Mouse (Mus musculus) liver, embryonic 15.5 days (tissue): ENCODE measurements around the gene Gm13769. TPM values are rescaled to one million over a fixed set of nuclear protein-coding genes. Genes with fewer than 3 reads are reported as not detected.
"Not testable (repeated sequence)": the region's sequence is repeated elsewhere in the genome, so short reads cannot be mapped to it uniquely, and the experiment has no call there.

Experiments used
- ATAC-seq: fragments of 200-750 bp; cut with Nextera tagmentation; 2 replicates; pipeline ENCODE4 v1.8.0; 2017; ENCODE audit warnings: moderate number of reproducible peaks, mild to moderate bottlenecking, moderate library complexity; ENCODE audit not compliant: insufficient read depth
- H3K27ac ChIP-seq: fragments of 300-500 bp; sonication (generic); replicated peaks from 2 replicates; pipeline ENCODE4 v1.5.1; 2015; ENCODE audit warnings: mild to moderate bottlenecking, inconsistent platforms
- H3K27me3 ChIP-seq: fragments of 300-500 bp; sonication (generic); 2 replicates; pipeline ENCODE4 v1.6.1; 2015; ENCODE audit warnings: mild to moderate bottlenecking, inconsistent platforms
- H3K36me3 ChIP-seq: fragments of 300-500 bp; sonication (generic); replicated peaks from 2 replicates; pipeline ENCODE4 v1.6.1; 2015; ENCODE audit warnings: moderate library complexity, mild to moderate bottlenecking, inconsistent platforms
- H3K4me1 ChIP-seq: fragments of 300-500 bp; sonication (generic); replicated peaks from 2 replicates; pipeline ENCODE4 v1.6.1; 2015; ENCODE audit warnings: inconsistent platforms
- H3K4me2 ChIP-seq: fragments of 300-500 bp; sonication (generic); 2 replicates; pipeline ENCODE4 v1.6.1; 2015; ENCODE audit warnings: moderate library complexity, mild to moderate bottlenecking, inconsistent platforms
- H3K4me3 ChIP-seq: fragments of 300-500 bp; sonication (generic); replicated peaks from 2 replicates; pipeline ENCODE4 v1.5.1; 2015; ENCODE audit warnings: mild to moderate bottlenecking, inconsistent platforms
- H3K9ac ChIP-seq: fragments of 300-500 bp; sonication (generic); 2 replicates; pipeline ENCODE4 v1.6.1; 2015; ENCODE audit warnings: moderate library complexity, mild to moderate bottlenecking, inconsistent platforms
- H3K9me3 ChIP-seq: fragments of 300-500 bp; sonication (generic); replicated peaks from 2 replicates; pipeline ENCODE4 v1.6.1; 2016; ENCODE audit warnings: inconsistent platforms
- WGBS: fragments of 180-500 bp; shearing (Covaris S2); methylation state at CpG from one replicate; pipeline ENCODE4 v1.1.7; 2015; ENCODE audit warnings: mixed read lengths; ENCODE audit not compliant: insufficient replicate concordance; 5-methylcytosine and 5-hydroxymethylcytosine counted together
- polyA plus RNA-seq: library from polyadenylated mRNA; unstranded; fragments of >200 nt; fragmentation: Nextera tagmentation; extraction: Ambion mirVana; gene quantifications from 2 replicates; pipeline ENCODE4 v1.2.1, GENCODE M21; 2015

Gene Gm13769
- not detected in 2 replicates for polyA plus RNA-seq

DNA sequence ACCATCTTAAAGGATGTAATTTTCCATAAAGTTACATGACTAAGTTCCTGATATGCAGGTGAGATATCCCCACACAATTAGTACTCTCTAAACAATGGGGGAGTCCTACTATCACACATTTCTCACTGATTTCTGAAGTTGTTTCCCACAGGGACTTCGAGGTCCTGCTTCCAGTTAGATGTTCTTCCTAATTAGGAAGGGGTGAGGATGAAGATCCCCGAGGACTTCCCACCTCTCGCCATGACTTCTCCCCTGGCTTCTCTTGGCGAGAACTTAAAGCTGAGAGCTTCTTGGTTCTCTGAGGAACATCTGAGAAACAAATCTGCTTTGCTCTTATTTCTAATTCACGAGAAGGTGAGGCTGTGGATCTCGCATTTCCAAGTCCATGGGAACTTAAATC, at the start of gene Gm13769:
Gene Gm13769, plus strand, starts transcription at position 301 of the 400 bp plus-strand sequence.
- H3K4me1 ChIP-seq, H3K4me3 ChIP-seq, H3K9ac ChIP-seq, H3K27ac ChIP-seq, ATAC-seq, H3K4me2 ChIP-seq, H3K9me3 ChIP-seq, H3K36me3 ChIP-seq, H3K27me3 ChIP-seq: not testable (repeated sequence)
- WGBS, result no CpG with 5 or more reads among the region's 6 CpGs

DNA sequence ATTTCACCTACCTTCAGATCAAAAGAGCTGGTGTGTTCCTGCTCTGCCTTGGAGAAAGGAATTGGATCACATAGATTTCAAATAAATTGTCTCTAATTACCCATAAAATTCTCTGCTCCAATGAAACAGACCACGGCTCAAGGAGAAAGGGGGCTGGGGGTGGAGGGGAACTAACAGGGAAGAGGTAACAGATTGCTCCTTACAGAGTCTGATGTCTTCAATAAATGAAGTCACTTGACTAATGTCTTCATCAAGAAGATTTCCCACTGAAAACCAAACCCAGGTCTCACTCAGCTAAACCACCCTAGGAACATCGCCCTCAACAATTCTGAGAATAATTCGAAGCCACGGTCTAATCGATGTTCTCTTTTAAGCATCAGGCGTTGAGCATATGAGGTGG, 29.3 kb upstream of the Gm13769 start, which contains the start of gene Olfr1272:
Gene Olfr1272, minus strand, starts transcription at position 101 of the 400 bp plus-strand sequence.
- Histone ChIP-seq H3K4me3 (no peak within 1 kb of the TSS), H3K9ac (no peak within 1 kb of the TSS), H3K4me2 (no peak within 1 kb of the TSS), H3K27me3 (no peaks in the 10 kb centered on the region), H3K4me1 (no peaks in the 10 kb centered on the region), H3K27ac (no peak within 1 kb of the TSS), H3K36me3 (no peaks in the 10 kb centered on the region), H3K9me3 (no peaks in the 10 kb centered on the region)
- 69% methylated on average over 6 of the region's 6 CpGs for WGBS
- ATAC-seq, result no peak

DNA sequence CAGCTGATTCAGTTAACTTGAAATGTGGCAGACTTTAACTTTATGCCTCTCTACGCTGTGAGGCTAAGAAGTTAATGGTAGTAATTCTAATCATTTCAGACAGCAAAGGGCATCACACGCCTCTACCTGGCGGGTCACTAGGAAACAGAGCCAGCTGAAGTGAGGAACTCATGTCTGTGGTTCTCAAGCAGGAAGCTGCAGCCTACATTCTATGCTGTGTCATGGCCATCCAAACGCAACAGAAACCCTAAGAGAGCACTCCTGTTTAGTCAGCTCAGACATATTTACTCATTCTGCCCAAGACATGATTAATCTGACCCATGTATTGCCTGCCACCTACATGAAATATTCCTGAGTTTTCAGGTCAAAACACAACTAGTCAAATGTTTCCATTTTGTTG, 24.7 kb downstream of the Gm13769 start:
- not testable (repeated sequence) for H3K9me3 ChIP-seq, H3K27me3 ChIP-seq, ATAC-seq, H3K9ac ChIP-seq, H3K27ac ChIP-seq, H3K4me2 ChIP-seq, H3K36me3 ChIP-seq, H3K4me3 ChIP-seq, H3K4me1 ChIP-seq
- no CpG with 5 or more reads among the region's 4 CpGs for WGBS

DNA sequence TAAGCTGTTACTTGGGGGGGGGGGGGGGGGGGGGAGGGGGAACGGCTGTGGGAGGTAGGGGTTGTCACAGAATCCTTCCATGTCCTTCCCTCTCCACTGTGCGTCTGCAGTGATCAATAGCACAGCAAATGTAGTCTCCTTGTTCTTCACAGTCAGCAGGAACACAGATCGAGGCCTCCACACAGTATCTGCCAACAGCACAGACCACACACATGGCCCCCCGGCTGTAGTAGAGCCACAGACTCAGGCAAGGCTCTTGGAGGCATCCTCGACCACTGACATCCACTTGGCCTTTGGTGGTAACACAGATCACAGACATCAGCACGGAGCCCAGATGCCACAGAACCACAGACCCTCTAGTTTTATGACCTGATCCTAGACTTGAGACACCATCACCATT, 29.0 kb downstream of the Gm13769 start:
- no CpG with 5 or more reads among the region's 6 CpGs for WGBS
- not testable (repeated sequence) for H3K9ac ChIP-seq, H3K4me1 ChIP-seq, H3K4me3 ChIP-seq, H3K36me3 ChIP-seq, H3K27ac ChIP-seq, ATAC-seq, H3K27me3 ChIP-seq, H3K4me2 ChIP-seq, H3K9me3 ChIP-seq

DNA sequence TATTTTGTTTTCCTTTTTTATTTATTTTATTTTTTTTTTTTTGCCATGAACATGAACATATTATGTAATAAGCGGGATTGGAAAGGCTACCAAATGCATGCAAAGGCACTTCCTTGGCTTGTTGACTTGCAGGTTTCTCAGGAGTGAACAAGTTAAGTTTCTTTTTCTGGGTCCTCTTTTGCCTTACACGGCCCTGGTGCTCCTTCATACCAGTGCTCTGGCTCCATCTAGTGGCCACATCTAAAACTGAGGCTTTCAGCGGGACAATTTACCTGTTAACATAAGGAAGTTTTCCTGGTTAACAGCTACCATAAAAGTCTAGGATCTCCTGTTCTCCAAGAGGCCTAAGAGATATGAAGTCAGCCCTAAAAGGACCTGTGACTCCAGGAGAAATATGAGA, 29.5 kb downstream of the Gm13769 start:
- no CpG with 5 or more reads among the region's 3 CpGs for WGBS
- not testable (repeated sequence) for H3K27me3 ChIP-seq, H3K4me1 ChIP-seq, H3K4me3 ChIP-seq, H3K27ac ChIP-seq, H3K9me3 ChIP-seq, ATAC-seq, H3K4me2 ChIP-seq, H3K9ac ChIP-seq, H3K36me3 ChIP-seq

DNA sequence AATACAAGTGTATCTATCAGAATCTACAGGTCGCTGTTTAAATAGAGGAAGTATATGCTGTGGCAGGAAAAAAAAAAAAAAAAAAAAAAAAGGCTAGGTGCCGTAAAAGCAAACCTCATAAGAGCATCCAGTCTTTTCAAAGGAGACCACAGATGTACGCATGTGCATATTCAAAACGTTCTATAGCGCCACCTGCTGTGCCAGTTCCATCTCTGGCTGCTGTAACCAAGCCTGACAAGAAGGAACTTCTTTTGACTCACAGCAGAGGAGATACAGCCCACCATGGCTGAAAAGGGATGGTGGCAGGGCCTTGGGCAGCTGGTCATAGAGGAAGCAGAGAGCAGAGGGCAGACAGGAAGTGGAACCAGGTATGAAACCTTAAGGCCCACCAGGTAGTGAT, 37.2 kb downstream of the Gm13769 start:
- H3K4me1 ChIP-seq, H3K4me2 ChIP-seq, H3K9me3 ChIP-seq, ATAC-seq, H3K4me3 ChIP-seq, H3K27ac ChIP-seq, H3K9ac ChIP-seq, H3K36me3 ChIP-seq, H3K27me3 ChIP-seq: not testable (repeated sequence)
- WGBS, result no CpG with 5 or more reads among the region's 5 CpGs

DNA sequence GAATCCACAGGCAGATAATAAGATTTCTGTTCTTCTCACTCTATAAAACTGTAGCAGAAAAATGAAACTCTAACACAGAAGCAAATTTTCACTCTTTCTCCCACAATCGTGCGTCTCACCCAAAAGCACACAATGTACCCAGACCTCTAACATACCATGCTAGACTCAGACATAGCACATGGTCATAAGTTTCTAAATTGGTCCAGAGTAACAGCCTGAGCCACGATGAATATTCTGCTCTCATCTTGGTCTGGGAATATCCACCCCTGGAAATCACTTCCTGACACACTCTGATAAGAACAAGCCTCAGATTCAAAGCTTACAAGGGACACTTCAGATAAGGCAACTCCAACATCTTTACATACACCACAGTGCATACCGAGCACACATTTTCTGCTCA, 38.2 kb downstream of the Gm13769 start:
- not testable (repeated sequence) for H3K27me3 ChIP-seq, H3K9ac ChIP-seq, H3K27ac ChIP-seq, H3K9me3 ChIP-seq, H3K4me2 ChIP-seq, ATAC-seq, H3K4me3 ChIP-seq, H3K36me3 ChIP-seq, H3K4me1 ChIP-seq
- no CpG with 5 or more reads among the region's 4 CpGs for WGBS

Other genes starting within 250 kb of the Gm13769 start
- not detected in 2 replicates for gene Olfr1269, start 200.8 kb upstream of the Gm13769 start, polyA plus RNA-seq
- not detected in 2 replicates for gene Olfr32, start 179.9 kb upstream of the Gm13769 start, polyA plus RNA-seq
- not detected in 2 replicates for gene Olfr1270, start 169.1 kb upstream of the Gm13769 start, polyA plus RNA-seq
- gene Olfr1506, start 97.7 kb upstream of the Gm13769 start, polyA plus RNA-seq, result not detected in 2 replicates
- not detected in 2 replicates for gene Olfr142, start 64.6 kb upstream of the Gm13769 start, polyA plus RNA-seq
- gene Olfr1271, start 51.2 kb upstream of the Gm13769 start, polyA plus RNA-seq, result not detected in 2 replicates
- not detected in 2 replicates for gene Olfr1272, start 29.4 kb upstream of the Gm13769 start, polyA plus RNA-seq
- gene Olfr1274-ps, start 76.5 kb downstream of the Gm13769 start, polyA plus RNA-seq, result not detected in 2 replicates